Mouse (Mus musculus): ENCODE measurements around the gene Hlx. TPM values are rescaled to one million over a fixed set of nuclear protein-coding genes. Genes with fewer than 3 reads are reported as not detected.

The Hlx gene
- polyA plus RNA-seq, 1 experiment from 2014 or later = 12.7 TPM

GRCm38 (mm10) chr1:184724551-184725317, 7.7 kb downstream of the Hlx start:
- Histone ChIP-seq H3K9me3 (replicated peaks; ENCODE audit: low read length) (no peaks in the 10 kb centered on the region), H3K4me3 (replicated peaks; ENCODE audit: low read depth, low read length) (no peak overlapping the region), H3K4me1 (replicated peaks; ENCODE audit: insufficient read depth, low read length) (0 out of 2 replicates have a peak, but pooled peaks cover 10% of the 10 kb centered on the region), H3K36me3 (ENCODE audit: insufficient read depth, low read length) (no peaks in the 10 kb centered on the region), H3K27ac (no peak overlapping the region), H3K4me2 (ENCODE audit: low read length) (no peak overlapping the region), H3K27me3 (ENCODE audit: insufficient read depth, low read length) (peaks cover 92% of the 10 kb centered on the region), H3K9ac (ENCODE audit: low read depth, low read length) (no peak overlapping the region)
- 8% methylated on average over 22 of the region's 23 CpGs for WGBS
- TF ChIP-seq CTCF (IDR thresholded peaks at IDR 0.05; ENCODE audit: low read depth) = no peak
- ATAC-seq (replicated peaks; ENCODE audit: low FRiP score, low read depth) = no peak
- no peak for DNase-seq (ENCODE audit: low spot score)

GRCm38 (mm10) chr1:184723899-184724298, 8.5 kb downstream of the Hlx start:
- ATAC-seq (replicated peaks; ENCODE audit: low FRiP score, low read depth) = no peak
- WGBS = 19% methylated on average over 3 of the region's 3 CpGs
- no peak overlapping the region for H3K4me2 ChIP-seq (ENCODE audit: low read length)

GRCm38 (mm10) chr1:184721121-184721520, 11.3 kb downstream of the Hlx start:
- WGBS = 6% methylated on average over 9 of the region's 9 CpGs
- ATAC-seq (replicated peaks; ENCODE audit: low FRiP score, low read depth) = no peak
- H3K4me2 ChIP-seq (ENCODE audit: low read length) = no peak overlapping the region

More at GRCm38 (mm10) chr1:184723899-184724298, 8.5 kb downstream of the Hlx start:
- Histone ChIP-seq H3K9me3 (replicated peaks; ENCODE audit: low read length) (no peaks in the 10 kb centered on the region), H3K9ac (ENCODE audit: low read depth, low read length) (no peak overlapping the region), H3K4me1 (replicated peaks; ENCODE audit: insufficient read depth, low read length) (0 out of 2 replicates have a peak, but pooled peaks cover 10% of the 10 kb centered on the region), H3K36me3 (ENCODE audit: insufficient read depth, low read length) (no peaks in the 10 kb centered on the region), H3K27me3 (ENCODE audit: insufficient read depth, low read length) (peaks cover 93% of the 10 kb centered on the region), H3K4me3 (replicated peaks; ENCODE audit: low read depth, low read length) (no peak overlapping the region), H3K27ac (no peak overlapping the region)
- DNase-seq (ENCODE audit: low spot score) = no peak
- no peak for TF ChIP-seq CTCF (IDR thresholded peaks at IDR 0.05; ENCODE audit: low read depth)

GRCm38 (mm10) chr1:184720162-184721025, 12.0 kb downstream of the Hlx start:
- H3K9me3 ChIP-seq (replicated peaks; ENCODE audit: low read length) = no peaks in the 10 kb centered on the region
- H3K9ac ChIP-seq (ENCODE audit: low read depth, low read length) = no peak overlapping the region
- H3K27ac ChIP-seq = no peak overlapping the region
- peaks cover 93% of the 10 kb centered on the region for H3K27me3 ChIP-seq (ENCODE audit: insufficient read depth, low read length)
- no peak for TF ChIP-seq CTCF (IDR thresholded peaks at IDR 0.05; ENCODE audit: low read depth)
- WGBS = 2% methylated on average over 26 of the region's 26 CpGs
- DNase-seq (ENCODE audit: low spot score) = no peak
- no peak overlapping the region for H3K4me3 ChIP-seq (replicated peaks; ENCODE audit: low read depth, low read length)
- no peak; the same call in 1 of the 2 replicates for ATAC-seq (replicated peaks; ENCODE audit: low FRiP score, low read depth)
- no peak overlapping the region for H3K4me2 ChIP-seq (ENCODE audit: low read length)
- H3K36me3 ChIP-seq (ENCODE audit: insufficient read depth, low read length) = no peaks in the 10 kb centered on the region
- no peaks in the 10 kb centered on the region; the same call in 1 of the 2 replicates for H3K4me1 ChIP-seq (replicated peaks; ENCODE audit: insufficient read depth, low read length)

More at GRCm38 (mm10) chr1:184721121-184721520, 11.3 kb downstream of the Hlx start:
- H3K4me3 ChIP-seq (replicated peaks; ENCODE audit: low read depth, low read length) = no peak overlapping the region
- H3K36me3 ChIP-seq (ENCODE audit: insufficient read depth, low read length) = no peaks in the 10 kb centered on the region
- H3K27me3 ChIP-seq (ENCODE audit: insufficient read depth, low read length) = peaks cover 92% of the 10 kb centered on the region
- H3K9me3 ChIP-seq (replicated peaks; ENCODE audit: low read length) = no peaks in the 10 kb centered on the region
- H3K9ac ChIP-seq (ENCODE audit: low read depth, low read length) = no peak overlapping the region
- no peaks in the 10 kb centered on the region; the same call in 1 of the 2 replicates for H3K4me1 ChIP-seq (replicated peaks; ENCODE audit: insufficient read depth, low read length)
- no peak overlapping the region for H3K27ac ChIP-seq
- TF ChIP-seq CTCF (IDR thresholded peaks at IDR 0.05; ENCODE audit: low read depth) = no peak
- no peak for DNase-seq (ENCODE audit: low spot score)

GRCm38 (mm10) chr1:184718261-184719120, 13.9 kb downstream of the Hlx start:
- TF ChIP-seq CTCF (IDR thresholded peaks at IDR 0.05; ENCODE audit: low read depth) = no peak
- H3K9me3 ChIP-seq (replicated peaks; ENCODE audit: low read length) = no peaks in the 10 kb centered on the region
- no peaks in the 10 kb centered on the region for H3K36me3 ChIP-seq (ENCODE audit: insufficient read depth, low read length)
- peak overlapping the region; percentile 6; the same call in 1 of the 2 replicates for H3K4me3 ChIP-seq (replicated peaks; ENCODE audit: low read depth, low read length)
- no peak overlapping the region for H3K27ac ChIP-seq
- WGBS = 1% methylated on average over 41 of the region's 41 CpGs
- no peak for DNase-seq (ENCODE audit: low spot score)
- H3K4me1 ChIP-seq (replicated peaks; ENCODE audit: insufficient read depth, low read length) = no peaks in the 10 kb centered on the region; the same call in 1 of the 2 replicates
- H3K4me2 ChIP-seq (ENCODE audit: low read length) = peak overlapping the region; percentile 21; the same call in 1 of the 2 replicates
- ATAC-seq (replicated peaks; ENCODE audit: low FRiP score, low read depth) = no peak
- H3K9ac ChIP-seq (ENCODE audit: low read depth, low read length) = no peak overlapping the region
- peaks cover 74% of the 10 kb centered on the region for H3K27me3 ChIP-seq (ENCODE audit: insufficient read depth, low read length)

Measured in kidney, postnatal 0 days (tissue).